Mouse (Mus musculus) MEL (cell line): Measurements from ENCODE around the gene Wfdc12. TPM values are rescaled to one million over a fixed set of nuclear protein-coding genes. Genes with fewer than 3 reads are reported as not detected.
A peak's percentile ranks its signal among the peaks of the same experiment; 100 is the strongest.

ENCODE experiments used
- DNase-seq: peaks from one replicate; pipeline ENCODE4 v3.0.0; 2011; ENCODE audit warnings: low read depth, low spot score
- H3K27ac ChIP-seq: 2 replicates; pipeline ENCODE4 v1.5.1; 2012; ENCODE audit warnings: low read depth, mild to moderate bottlenecking, control low read depth, low read length, moderate library complexity; ENCODE audit not compliant: control insufficient read depth
- H3K27me3 ChIP-seq, 2 experiments: fragments of 150-350 bp in 1 of 2; sonication (generic) in 1 of 2; 2 replicates each; pipeline ENCODE4 v1.6.1; 2012; ENCODE audit warnings: low read length in 2 of 2, mild to moderate bottlenecking in 2 of 2, improper control_type of control experiment in 1 of 2, moderate library complexity in 1 of 2; ENCODE audit not compliant: insufficient read depth in 2 of 2, control insufficient read depth in 1 of 2
- H3K36me3 ChIP-seq, 2 experiments: 2 replicates each; pipeline ENCODE4 v1.6.1; 2012 to 2014; ENCODE audit warnings: low read length in 2 of 2, improper control_type of control experiment in 1 of 2, inconsistent platforms in 1 of 2, mild to moderate bottlenecking in 1 of 2; ENCODE audit not compliant: insufficient read depth in 2 of 2, control insufficient read depth in 1 of 2
- H3K4me1 ChIP-seq, 2 experiments: fragments of 150-350 bp in 1 of 2; sonication (generic) in 1 of 2; 2 replicates each; pipeline ENCODE4 v1.6.1; 2012; ENCODE audit warnings: low read length in 2 of 2, improper control_type of control experiment in 1 of 2, mild to moderate bottlenecking in 1 of 2; ENCODE audit not compliant: insufficient read depth in 2 of 2, control insufficient read depth in 1 of 2
- H3K4me3 ChIP-seq, 2 experiments: fragments of 150-350 bp in 1 of 2; sonication (generic) in 1 of 2; 2 replicates each; pipeline ENCODE4 v1.5.1; 2012; ENCODE audit warnings: low read depth in 2 of 2, low read length in 2 of 2, mild to moderate bottlenecking in 2 of 2, moderate library complexity in 2 of 2, control low read depth in 1 of 2, improper control_type of control experiment in 1 of 2; ENCODE audit not compliant: control insufficient read depth in 1 of 2, insufficient read depth in 1 of 2
- H3K79me2 ChIP-seq: 2 replicates; pipeline ENCODE4 v1.6.1; 2012; ENCODE audit warnings: mild to moderate bottlenecking, low read length, moderate library complexity; ENCODE audit not compliant: control insufficient read depth, poor library complexity, insufficient read depth
- H3K9ac ChIP-seq: 2 replicates; pipeline ENCODE4 v1.6.1; 2012; ENCODE audit warnings: low read depth, mild to moderate bottlenecking, control low read depth, low read length, moderate library complexity; ENCODE audit not compliant: control insufficient read depth, poor library complexity, severe bottlenecking
- H3K9me3 ChIP-seq: fragments of 150-350 bp; sonication (generic); replicated peaks from 2 replicates; pipeline ENCODE4 v1.6.1; 2012; ENCODE audit warnings: mild to moderate bottlenecking, low read length, improper control_type of control experiment, moderate library complexity; ENCODE audit not compliant: insufficient read depth
- E2F4 ChIP-seq: IDR thresholded peaks from 2 replicates; pipeline ENCODE4 v1.6.1; 2011; ENCODE audit warnings: low read depth, low read length, improper control_type of control experiment, borderline replicate concordance
- ELF1 ChIP-seq: IDR thresholded peaks from 2 replicates; pipeline ENCODE4 v1.6.1; 2014; ENCODE audit warnings: low read depth, mild to moderate bottlenecking, inconsistent platforms, low read length, improper control_type of control experiment, moderate library complexity
- EP300 ChIP-seq, 2 experiments: IDR thresholded peaks; 2 replicates each; pipeline ENCODE4 v1.6.1; 2011; ENCODE audit warnings: improper control_type of control experiment in 2 of 2, low read length in 2 of 2, low read depth in 1 of 2, mild to moderate bottlenecking in 1 of 2
- ETS1 ChIP-seq: IDR thresholded peaks from 2 replicates; pipeline ENCODE4 v1.6.1; 2012; ENCODE audit warnings: low read depth, mild to moderate bottlenecking, inconsistent platforms, low read length, improper control_type of control experiment, moderate library complexity
- GABPA ChIP-seq: IDR thresholded peaks from 2 replicates; pipeline ENCODE4 v1.6.1; 2012; ENCODE audit warnings: low read depth, mild to moderate bottlenecking, inconsistent platforms, low read length, improper control_type of control experiment, moderate library complexity
- GATA1 ChIP-seq: IDR thresholded peaks from 2 replicates; pipeline ENCODE4 v1.6.1; 2011; ENCODE audit warnings: low read depth, low read length, improper control_type of control experiment
- HCFC1 ChIP-seq: IDR thresholded peaks from 2 replicates; pipeline ENCODE4 v1.6.1; 2012; ENCODE audit warnings: low read depth, mild to moderate bottlenecking, inconsistent platforms, low read length, improper control_type of control experiment, moderate library complexity
- JUND ChIP-seq: IDR thresholded peaks from 2 replicates; pipeline ENCODE4 v1.6.1; 2011; ENCODE audit warnings: low read depth, mild to moderate bottlenecking, improper control_type of control experiment, low read length
- MAFK ChIP-seq: IDR thresholded peaks from 2 replicates; pipeline ENCODE4 v1.6.1; 2011; ENCODE audit warnings: low read depth, mild to moderate bottlenecking, low read length, improper control_type of control experiment, borderline replicate concordance
- MAX ChIP-seq: IDR thresholded peaks from 2 replicates; pipeline ENCODE4 v1.6.1; 2011; ENCODE audit warnings: low read length, improper control_type of control experiment
- MAZ ChIP-seq: IDR thresholded peaks from 2 replicates; pipeline ENCODE4 v1.6.1; 2012; ENCODE audit warnings: low read depth, mild to moderate bottlenecking, inconsistent platforms, low read length, improper control_type of control experiment
- MEF2A ChIP-seq: IDR thresholded peaks from 2 replicates; pipeline ENCODE4 v1.6.1; 2014; ENCODE audit warnings: low read depth, mild to moderate bottlenecking, inconsistent platforms, low read length, improper control_type of control experiment; ENCODE audit not compliant: poor library complexity, insufficient replicate concordance, severe bottlenecking; ENCODE audit errors: extremely low read depth
- MXI1 ChIP-seq: IDR thresholded peaks from 2 replicates; pipeline ENCODE4 v1.6.1; 2011; ENCODE audit warnings: mild to moderate bottlenecking, low read depth, low read length, improper control_type of control experiment
- MYB ChIP-seq: IDR thresholded peaks from 2 replicates; pipeline ENCODE4 v1.6.1; 2011; ENCODE audit warnings: mild to moderate bottlenecking, low read depth, low read length, improper control_type of control experiment
- MYC ChIP-seq: IDR thresholded peaks from 2 replicates; pipeline ENCODE4 v1.6.1; 2011; ENCODE audit warnings: low read depth, mild to moderate bottlenecking, low read length, improper control_type of control experiment, moderate library complexity
- NELFE ChIP-seq: IDR thresholded peaks from 2 replicates; pipeline ENCODE4 v1.6.1; 2011; ENCODE audit warnings: low read depth, low read length, improper control_type of control experiment
- NRF1 ChIP-seq: IDR thresholded peaks from 2 replicates; pipeline ENCODE4 v1.6.1; 2014; ENCODE audit warnings: low read depth, mild to moderate bottlenecking, inconsistent platforms, low read length, improper control_type of control experiment, moderate library complexity; ENCODE audit not compliant: poor library complexity, insufficient read depth, severe bottlenecking
- POLR2AphosphoS2 ChIP-seq: IDR thresholded peaks from 2 replicates; pipeline ENCODE4 v1.6.1; 2011; ENCODE audit warnings: low read length, improper control_type of control experiment
- RAD21 ChIP-seq: IDR thresholded peaks from 2 replicates; pipeline ENCODE4 v1.6.1; 2011; ENCODE audit warnings: mild to moderate bottlenecking, low read depth, low read length, improper control_type of control experiment
- RCOR1 ChIP-seq: IDR thresholded peaks from 2 replicates; pipeline ENCODE4 v1.6.1; 2012; ENCODE audit warnings: low read depth, mild to moderate bottlenecking, inconsistent platforms, low read length, improper control_type of control experiment
- SIN3A ChIP-seq: IDR thresholded peaks from 2 replicates; pipeline ENCODE4 v1.6.1; 2012; ENCODE audit warnings: low read length, improper control_type of control experiment, inconsistent platforms
- SMC3 ChIP-seq: IDR thresholded peaks from 2 replicates; pipeline ENCODE4 v1.6.1; 2011; ENCODE audit warnings: low read depth, low read length, improper control_type of control experiment
- TBP ChIP-seq: IDR thresholded peaks from 2 replicates; pipeline ENCODE4 v1.8.0; 2011; ENCODE audit warnings: low read depth, low read length, improper control_type of control experiment
- TCF12 ChIP-seq: IDR thresholded peaks from 2 replicates; pipeline ENCODE4 v1.6.1; 2014; ENCODE audit warnings: low read depth, mild to moderate bottlenecking, inconsistent platforms, low read length, improper control_type of control experiment, moderate library complexity
- USF1 ChIP-seq: IDR thresholded peaks from 2 replicates; pipeline ENCODE4 v1.6.1; 2014; ENCODE audit warnings: low read depth, mild to moderate bottlenecking, inconsistent platforms, low read length, improper control_type of control experiment, moderate library complexity
- ZKSCAN1 ChIP-seq: IDR thresholded peaks from 2 replicates; pipeline ENCODE4 v1.6.1; 2012; ENCODE audit warnings: low read depth, mild to moderate bottlenecking, inconsistent platforms, low read length, improper control_type of control experiment, moderate library complexity
- ZMIZ1 ChIP-seq: IDR thresholded peaks from 2 replicates; pipeline ENCODE4 v1.6.1; 2012; ENCODE audit warnings: low read depth, mild to moderate bottlenecking, inconsistent platforms, low read length, improper control_type of control experiment, moderate library complexity
- ZNF384 ChIP-seq: IDR thresholded peaks from 2 replicates; pipeline ENCODE4 v1.6.1; 2012; ENCODE audit warnings: low read depth, mild to moderate bottlenecking, inconsistent platforms, low read length, improper control_type of control experiment
- polyA plus RNA-seq, 2 experiments: library from polyadenylated mRNA; stranded (reverse) in 1 of 2; unstranded in 1 of 2; fragments of >175 nt in 1 of 2; fragments of >200 nt in 1 of 2; gene quantifications; 2 replicates each; pipeline versions ENCODE4 v1.2.1 to v1.2.4; 2012; ENCODE audit warnings: low replicate concordance in 2 of 2, low read depth in 1 of 2; ENCODE audit not compliant: insufficient read length in 2 of 2, insufficient read depth in 1 of 2, missing spikeins in 1 of 2
- total RNA-seq: library from RNA; depleted of rRNA; stranded (reverse); fragments of 300-350 nt; gene quantifications from 2 replicates; pipeline ENCODE4 v1.2.3, GENCODE M21; 2012

The Wfdc12 gene
- total and polyA plus RNA-seq, 3 experiments = 0.10 TPM; not detected in 2

DNA sequence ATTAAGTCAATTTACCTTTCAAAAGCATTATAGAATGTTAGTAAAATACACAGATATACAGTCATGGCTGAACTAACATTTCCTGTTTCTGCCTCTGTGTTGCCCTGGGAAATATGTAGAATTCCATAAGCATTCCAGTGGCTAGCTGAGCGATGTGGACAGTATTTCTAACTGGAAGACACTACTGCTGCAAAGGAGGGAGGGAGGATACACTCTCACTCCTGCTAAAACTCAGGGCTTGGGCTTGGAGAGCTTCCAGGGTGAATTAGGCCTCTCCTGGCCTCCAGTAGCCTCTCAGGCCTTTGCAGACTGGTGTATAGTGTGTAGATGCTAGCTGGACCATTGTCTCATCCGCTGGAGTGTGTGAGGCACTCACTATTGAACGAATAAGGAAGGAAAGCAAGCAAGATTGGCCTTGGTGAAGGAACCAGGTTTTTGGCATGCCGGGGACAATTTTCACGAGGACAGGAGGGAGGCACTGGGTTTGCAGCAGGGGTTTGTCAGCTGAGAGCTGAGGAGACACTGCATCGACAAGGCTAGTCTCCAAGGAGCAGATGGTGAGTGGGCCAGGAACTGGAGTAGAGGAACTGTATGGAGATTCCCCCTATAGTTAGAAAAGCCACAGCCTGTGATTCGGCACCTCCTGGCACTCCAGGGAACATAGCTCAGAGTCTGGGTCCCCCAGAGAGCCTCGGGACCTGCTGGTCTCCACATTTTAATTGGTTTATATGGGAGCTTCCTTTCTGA, 15.6 kb downstream of the Wfdc12 start:
- H3K9ac ChIP-seq = no peak overlapping the region
- no peaks in the 10 kb centered on the region; a peak in 1 of 4 replicates for H3K27me3 ChIP-seq
- peaks cover 11 to 17% of the 10 kb centered on the region in 2 experiments for H3K4me1 ChIP-seq
- no peaks in the 10 kb centered on the region for H3K79me2 ChIP-seq
- H3K9me3 ChIP-seq = no peaks in the 10 kb centered on the region
- H3K4me3 ChIP-seq = no peak overlapping the region
- no peak for DNase-seq
- peaks cover 0 to 13% of the 10 kb centered on the region in 2 experiments; a peak in 2 of 4 replicates for H3K36me3 ChIP-seq
- H3K27ac ChIP-seq = no peak overlapping the region
- TF ChIP-seq TCF12 (no peak), RAD21 (no peak), MAFK (no peak), MYB (no peak), SMC3 (no peak), JUND (no peak), ZKSCAN1 (no peak), ZNF384 (no peak), MAX (no peak), TBP (no peak), E2F4 (no peak), MAZ (no peak), MEF2A (no peak)

GRCm38 (mm10) chr2:164173394-164173793, 17.0 kb downstream of the Wfdc12 start:
- Histone ChIP-seq H3K4me1 (peaks cover 11 to 17% of the 10 kb centered on the region in 2 experiments), H3K4me3 (no peak overlapping the region), H3K9me3 (no peaks in the 10 kb centered on the region), H3K27me3 (no peaks in the 10 kb centered on the region; a peak in 1 of 4 replicates), H3K79me2 (no peaks in the 10 kb centered on the region), H3K27ac (peak overlapping the region; percentile 43; the same call in 1 of the 2 replicates), H3K36me3 (peaks cover 0 to 13% of the 10 kb centered on the region in 2 experiments; a peak in 2 of 4 replicates), H3K9ac (no peak overlapping the region)
- peak; percentile 54; the same call in 1 of the 2 replicates for TF ChIP-seq GATA1
- TF ChIP-seq MAFK = no peak
- TF ChIP-seq ZKSCAN1 = no peak
- TF ChIP-seq MXI1 = peak; percentile 72
- 0 out of 2 replicates have a peak, but pooled peaks have one; percentile 11 for TF ChIP-seq TCF12
- peak; percentile 85 for TF ChIP-seq MAX
- TF ChIP-seq ZNF384 = no peak
- no peak for TF ChIP-seq TBP
- no peak for TF ChIP-seq MEF2A
- peak; percentile 48; the same call in 1 of the 2 replicates for TF ChIP-seq ETS1
- no peak for TF ChIP-seq ZMIZ1
- no peak for TF ChIP-seq GABPA
- no peak for TF ChIP-seq RAD21
- no peak for TF ChIP-seq MAZ
- peak; percentile 45 to 47; a peak in 3 of 4 replicates for TF ChIP-seq EP300 (IDR thresholded peaks at IDR 0.05; ENCODE audit: low read depth in 1 of 2, low read length in 2 of 2)
- TF ChIP-seq MYC = peak; percentile 90
- TF ChIP-seq SMC3 = no peak
- TF ChIP-seq NRF1 = no peak
- TF ChIP-seq POLR2AphosphoS2 = no peak
- TF ChIP-seq SIN3A = peak; percentile 56
- TF ChIP-seq USF1 = no peak; the same call in 1 of the 2 replicates
- TF ChIP-seq ELF1 = 0 out of 2 replicates have a peak, but pooled peaks have one; percentile 43
- peak; percentile 29; the same call in 1 of the 2 replicates for TF ChIP-seq NELFE
- TF ChIP-seq E2F4 = no peak
- 0 out of 2 replicates have a peak, but pooled peaks have one; percentile 11 for TF ChIP-seq RCOR1
- 0 out of 2 replicates have a peak, but pooled peaks have one; percentile 26 for TF ChIP-seq HCFC1
- peak; percentile 73 for DNase-seq
